Mouse (Mus musculus) embryo, embryonic 9.5 days (tissue): ENCODE measurements around the gene Selenom.

ENCODE experiments used
- DNase-seq: peaks from one replicate; pipeline ENCODE4 v3.0.0-alpha.2; 2017; ENCODE audit errors: extremely low spot score

Gene Selenom

GRCm38 (mm10) chr11:3548564-3549295 lies 34.2 kb downstream of the Selenom start:
- no peak for DNase-seq

- no peak for DNase-seq
These were observed 35.3 kb downstream of the Selenom start for GRCm38 (mm10) chr11:3549791-3550190.

DNA sequence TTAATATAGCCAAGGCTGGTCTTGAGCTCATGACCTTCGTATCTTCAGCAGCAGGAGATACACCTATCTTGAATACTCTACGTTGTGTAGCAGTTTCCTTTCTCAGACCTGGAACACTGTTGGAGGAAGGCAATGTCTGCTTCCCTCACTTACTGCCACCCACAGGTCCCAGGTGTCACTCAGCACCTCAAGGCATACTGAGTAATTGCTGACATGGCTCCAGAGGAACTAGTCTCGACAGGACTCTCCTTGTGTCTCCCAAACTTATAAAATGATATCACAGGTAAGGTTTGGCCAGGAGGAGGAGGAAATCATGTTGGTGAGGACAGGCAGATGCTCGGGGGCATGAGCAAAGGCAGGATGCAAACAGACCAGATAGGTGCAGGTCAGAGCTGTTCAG lies 40.5 kb downstream of the Selenom start:
- no peak for DNase-seq

DNA sequence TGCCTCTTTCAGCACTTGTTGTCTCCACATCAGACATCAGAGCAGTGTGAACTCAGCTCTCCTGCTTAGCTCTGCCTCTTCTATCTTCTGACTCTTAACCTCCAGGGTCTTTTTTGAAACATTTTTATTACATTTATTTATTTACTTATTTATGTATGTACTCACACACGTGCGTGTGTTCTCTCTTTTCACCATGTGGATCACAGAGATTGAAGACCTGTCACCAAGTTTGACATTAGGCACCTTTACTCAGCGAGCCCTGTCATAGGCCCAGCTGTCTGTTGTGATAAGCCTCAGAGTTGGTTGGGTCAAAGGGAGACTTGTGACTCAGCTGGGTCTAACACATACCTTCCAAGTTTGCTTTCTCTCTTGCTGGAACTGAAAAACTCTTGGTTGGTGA lies 43.4 kb downstream of the Selenom start:
- DNase-seq: no peak

GRCm38 (mm10) chr11:3560202-3560601 lies 45.7 kb downstream of the Selenom start:
- DNase-seq: no peak

DNA sequence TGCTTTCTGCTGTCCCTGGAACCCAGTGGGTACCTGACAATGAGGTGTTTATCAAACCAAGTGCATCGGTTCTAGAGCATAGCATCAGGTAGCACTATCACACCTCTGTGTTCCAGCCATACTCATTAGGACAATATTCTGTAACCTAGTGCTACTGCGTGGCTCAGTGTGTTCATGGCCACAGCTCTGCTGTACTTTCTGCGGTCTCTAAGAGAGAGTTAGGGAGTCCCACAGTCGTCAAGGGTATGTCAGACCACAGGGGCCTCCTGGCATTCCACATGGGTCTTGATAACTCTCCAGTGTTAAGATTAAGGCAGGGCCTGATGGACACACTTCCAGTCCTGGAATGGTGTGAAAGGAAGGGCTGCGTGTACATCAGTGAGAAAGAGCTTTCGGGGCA lies 49.4 kb downstream of the Selenom start:
- no peak for DNase-seq

- no peak for DNase-seq
These were observed 50.0 kb downstream of the Selenom start for GRCm38 (mm10) chr11:3564451-3564850.

DNA sequence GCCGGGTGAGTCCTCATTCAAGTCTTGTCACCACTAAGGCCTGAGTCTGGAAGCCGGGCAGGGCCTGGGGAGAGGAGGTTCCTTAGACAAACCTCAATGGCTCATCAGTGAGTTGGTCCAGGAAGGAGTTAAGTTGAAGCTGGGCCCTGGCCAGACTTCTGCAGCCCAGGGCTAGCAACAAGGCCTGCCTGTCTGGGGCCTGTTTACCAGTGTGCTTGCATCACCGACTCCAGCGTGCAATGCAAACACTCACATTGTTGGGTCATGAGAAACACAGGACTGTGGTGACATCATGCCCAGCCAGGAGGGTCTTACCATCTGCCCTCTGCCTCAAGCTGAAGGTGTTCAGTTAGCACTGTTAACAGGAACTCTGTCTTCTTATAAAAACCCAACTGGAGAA lies 51.5 kb downstream of the Selenom start:
- no peak for DNase-seq
